Comparison of ENCODE assay signal across 8 mouse cellular contexts in the genomic region with DNA sequence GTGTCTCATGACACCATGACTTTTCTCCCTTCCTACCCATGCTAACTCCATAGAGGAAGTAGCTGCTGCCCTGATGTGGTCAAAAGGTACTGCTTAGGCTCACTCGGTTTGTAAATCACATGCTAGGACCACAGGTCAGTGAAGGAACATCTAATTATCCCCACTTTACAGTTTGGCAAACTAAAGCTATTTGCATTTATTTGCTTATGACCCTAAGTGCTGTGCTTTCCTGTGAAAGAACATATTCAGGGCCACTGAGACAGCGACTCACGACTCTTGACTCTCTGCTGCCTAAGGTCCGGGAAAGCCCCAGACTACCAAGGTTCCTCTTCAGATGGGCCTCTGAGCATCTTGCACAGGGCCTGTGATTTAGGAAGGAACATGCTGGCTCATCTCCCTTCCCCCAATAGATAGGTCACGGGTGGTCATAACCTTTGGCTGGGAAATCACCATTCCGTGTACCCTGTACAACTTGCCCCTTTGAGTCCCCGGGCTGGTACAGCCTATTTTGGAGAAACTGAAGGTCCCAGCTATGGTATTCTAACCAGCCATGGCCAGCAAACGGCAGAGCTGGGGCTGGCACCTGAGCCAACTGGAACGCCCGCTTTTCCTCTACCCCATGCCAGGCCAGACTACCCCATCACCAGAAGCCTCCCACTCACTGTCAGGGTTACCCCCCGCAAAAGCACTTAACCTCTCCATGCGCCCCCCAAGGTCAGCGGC. TPM values are rescaled to one million over a fixed set of nuclear protein-coding genes. Genes with fewer than 3 reads are reported as not detected.
A peak's percentile ranks its signal among the peaks of the same experiment; 100 is the strongest.
DNase-seq lines count a peak whose midpoint lies in the region; ATAC-seq and TF ChIP-seq lines count a peak whose summit lies in the region.

No protein-coding gene starts in this region.

- no peak for TF ChIP-seq EP300 in ES-Bruce4 (IDR thresholded peaks at IDR 0.05; ENCODE audit: insufficient read depth, low read depth, low read length)

- no peak for TF ChIP-seq POLR2A in ES-Bruce4 (IDR thresholded peaks at IDR 0.05; ENCODE audit: insufficient read depth, low read length)

- TF ChIP-seq CTCF in ES-Bruce4 (IDR thresholded peaks at IDR 0.05; ENCODE audit: low read depth, low read length) = no peak
- TF ChIP-seq CTCF in forebrain, postnatal 0 days (IDR thresholded peaks at IDR 0.05; ENCODE audit: low read depth) = no peak

- 13% methylated on average over 13 of the region's 13 CpGs for WGBS in forebrain, postnatal 0 days
- WGBS in midbrain, embryonic 16.5 days = 11% methylated on average over 13 of the region's 13 CpGs

- no peaks in the 10 kb centered on the region for H3K27me3 ChIP-seq in ES-Bruce4 (ENCODE audit: control insufficient read depth, insufficient read depth, low read length, poor library complexity, severe bottlenecking)
- H3K27me3 ChIP-seq in forebrain, postnatal 0 days (ENCODE audit: insufficient read depth, low read length) = 0 out of 2 replicates have a peak, but pooled peaks cover 7% of the 10 kb centered on the region
- H3K27me3 ChIP-seq in midbrain, embryonic 16.5 days (ENCODE audit: control insufficient read depth, insufficient read depth, low read depth, low read length) = peaks cover 7% of the 10 kb centered on the region

- no peaks in the 10 kb centered on the region for H3K9me3 ChIP-seq in ES-Bruce4 (replicated peaks; ENCODE audit: control insufficient read depth, insufficient read depth, low read length, poor library complexity, severe bottlenecking)
- H3K9me3 ChIP-seq in forebrain, postnatal 0 days (ENCODE audit: low read length) = no peaks in the 10 kb centered on the region
- no peaks in the 10 kb centered on the region for H3K9me3 ChIP-seq in midbrain, embryonic 16.5 days (replicated peaks; ENCODE audit: control insufficient read depth, low read length, poor library complexity, severe bottlenecking)

- H3K27ac ChIP-seq in ES-Bruce4 (ENCODE audit: insufficient read depth, low read length) = peak overlapping the region; percentile 87
- peak overlapping the region; percentile 67; the same call in 1 of the 2 replicates for H3K27ac ChIP-seq in forebrain, postnatal 0 days (ENCODE audit: low read depth, low read length)
- peak overlapping the region; percentile 66; the same call in 1 of the 2 replicates for H3K27ac ChIP-seq in midbrain, embryonic 16.5 days (ENCODE audit: low read length)

- no peak for ATAC-seq in forebrain, postnatal 0 days
- ATAC-seq in midbrain, embryonic 16.5 days = no peak

- H3K9ac ChIP-seq in ES-Bruce4 (ENCODE audit: low read depth, poor library complexity, severe bottlenecking) = peak overlapping the region; percentile 97
- peak overlapping the region; percentile 78 for H3K9ac ChIP-seq in forebrain, postnatal 0 days
- peak overlapping the region; percentile 83 for H3K9ac ChIP-seq in midbrain, embryonic 16.5 days (ENCODE audit: low read depth, low read length)

- H3K4me3 ChIP-seq in ES-Bruce4 (ENCODE audit: low read depth, low read length) = peak overlapping the region; percentile 73
- peak overlapping the region; percentile 55 for H3K4me3 ChIP-seq in forebrain, postnatal 0 days (ENCODE audit: low read depth, low read length)
- peak overlapping the region; percentile 72 for H3K4me3 ChIP-seq in midbrain, embryonic 16.5 days (ENCODE audit: low read depth, low read length)

- peaks cover 6% of the 10 kb centered on the region for H3K4me1 ChIP-seq in ES-Bruce4 (ENCODE audit: control insufficient read depth, insufficient read depth, low read length)
- peaks cover 11% of the 10 kb centered on the region; the same call in 1 of the 2 replicates for H3K4me1 ChIP-seq in forebrain, postnatal 0 days (ENCODE audit: insufficient read depth)
- peaks cover 24% of the 10 kb centered on the region for H3K4me1 ChIP-seq in midbrain, embryonic 16.5 days (ENCODE audit: control insufficient read depth, insufficient read depth, low read length)

- DNase-seq in adrenal gland, postnatal 10 days = peak; percentile 37
- no peak for DNase-seq in adrenal gland, adult 8-10 months
- no peak for DNase-seq in forebrain, postnatal 0 days
- DNase-seq in kidney, postnatal 25 days = peak; percentile 12 to 28
- no peak for DNase-seq in left cerebral cortex, adult 18-20 months (ENCODE audit: low spot score in 2 of 2)
- DNase-seq in cerebellum, postnatal 14 days = no peak

- H3K4me2 ChIP-seq in forebrain, postnatal 0 days (ENCODE audit: low read depth) = peak overlapping the region; percentile 83
- H3K4me2 ChIP-seq in midbrain, embryonic 16.5 days (ENCODE audit: low read length) = peak overlapping the region; percentile 82

- H3K36me3 ChIP-seq in ES-Bruce4 (ENCODE audit: control insufficient read depth, insufficient read depth, low read length, poor library complexity, severe bottlenecking) = no peaks in the 10 kb centered on the region
- H3K36me3 ChIP-seq in forebrain, postnatal 0 days (ENCODE audit: insufficient read depth) = no peaks in the 10 kb centered on the region
- no peaks in the 10 kb centered on the region for H3K36me3 ChIP-seq in midbrain, embryonic 16.5 days (ENCODE audit: control insufficient read depth, insufficient read depth, low read length)

RNA-seq across cellular contexts. Expression of gene Mllt6, which starts 3.8 kb away (rescaled TPM):
- 10 to 100 TPM; 36.1 to 48.2 TPM for total RNA-seq in adrenal gland, postnatal 10 days (2021)
- 10 to 100 TPM; 53.1 to 99.4 (median 71.8) TPM for total RNA-seq in adrenal gland, adult 8-10 months (2022)
- polyA plus RNA-seq in ES-Bruce4 (2011; ENCODE audit: insufficient read depth, insufficient read length, low read depth, missing spikeins) = 23.7 and 25.2 TPM in 2 replicates
- 42.2 and 48.1 TPM in 2 replicates for total RNA-seq in forebrain, postnatal 0 days (2014; rRNA removed)
- 1.7 TPM in 2 replicates for polyA plus RNA-seq in forebrain, postnatal 0 days (2015; fragmentation: Nextera tagmentation; extraction: Ambion mirVana)
- 3.3 and 3.5 TPM in 2 replicates for polyA plus RNA-seq in midbrain, embryonic 16.5 days (2015; fragmentation: Nextera tagmentation; extraction: Ambion mirVana)
- 100 to 1,000 TPM; 135 to 149 TPM for total RNA-seq in left cerebral cortex, adult 18-20 months (2021)

RNA-seq across cellular contexts. Expression of gene Cisd3, which starts 26.2 kb away (rescaled TPM):
- 100 to 1,000 TPM; 260 to 277 TPM for total RNA-seq in adrenal gland, postnatal 10 days (2021)
- total RNA-seq in adrenal gland, adult 8-10 months (2022) = 100 to 1,000 TPM; 153 to 194 (median 169) TPM
- polyA plus RNA-seq in ES-Bruce4 (2011; ENCODE audit: insufficient read depth, insufficient read length, low read depth, missing spikeins) = 62.3 and 77.2 TPM in 2 replicates
- 14.4 and 15.5 TPM in 2 replicates for total RNA-seq in forebrain, postnatal 0 days (2014; rRNA removed)
- 27.2 and 27.8 TPM in 2 replicates for polyA plus RNA-seq in forebrain, postnatal 0 days (2015; fragmentation: Nextera tagmentation; extraction: Ambion mirVana)
- polyA plus RNA-seq in midbrain, embryonic 16.5 days (2015; fragmentation: Nextera tagmentation; extraction: Ambion mirVana) = 24.4 and 29.8 TPM in 2 replicates
- 10 to 100 TPM; 54.7 to 57.2 TPM for total RNA-seq in left cerebral cortex, adult 18-20 months (2021)

RNA-seq across cellular contexts. Expression of gene Epop, which starts 29.9 kb away (rescaled TPM):
- 1 to 10 TPM; 3.5 to 5.1 TPM for total RNA-seq in adrenal gland, postnatal 10 days (2021)
- total RNA-seq in adrenal gland, adult 8-10 months (2022) = 1 to 10 TPM; 2.1 to 5.4 (median 4.0) TPM
- 39.3 and 44.1 TPM in 2 replicates for polyA plus RNA-seq in ES-Bruce4 (2011; ENCODE audit: insufficient read depth, insufficient read length, low read depth, missing spikeins)
- total RNA-seq in forebrain, postnatal 0 days (2014; rRNA removed) = 5.0 and 6.8 TPM in 2 replicates
- 3.6 and 4.1 TPM in 2 replicates for polyA plus RNA-seq in forebrain, postnatal 0 days (2015; fragmentation: Nextera tagmentation; extraction: Ambion mirVana)
- 1.2 and 1.3 TPM in 2 replicates for polyA plus RNA-seq in midbrain, embryonic 16.5 days (2015; fragmentation: Nextera tagmentation; extraction: Ambion mirVana)
- 100 to 1,000 TPM; 103 to 109 TPM for total RNA-seq in left cerebral cortex, adult 18-20 months (2021)

RNA-seq across cellular contexts. Expression of gene Pcgf2, which starts 40.9 kb away (rescaled TPM):
- total RNA-seq in adrenal gland, postnatal 10 days (2021) = 10 to 100 TPM; 29.7 to 41.0 TPM
- 10 to 100 TPM; 22.2 to 48.5 (median 32.1) TPM for total RNA-seq in adrenal gland, adult 8-10 months (2022)
- polyA plus RNA-seq in ES-Bruce4 (2011; ENCODE audit: insufficient read depth, insufficient read length, low read depth, missing spikeins) = 74.6 and 84.0 TPM in 2 replicates
- 13.0 and 21.9 TPM in 2 replicates for total RNA-seq in forebrain, postnatal 0 days (2014; rRNA removed)
- polyA plus RNA-seq in forebrain, postnatal 0 days (2015; fragmentation: Nextera tagmentation; extraction: Ambion mirVana) = 10.0 and 12.6 TPM in 2 replicates
- 18.2 and 19.1 TPM in 2 replicates for polyA plus RNA-seq in midbrain, embryonic 16.5 days (2015; fragmentation: Nextera tagmentation; extraction: Ambion mirVana)
- 10 to 100 TPM; 32.4 to 35.2 TPM for total RNA-seq in left cerebral cortex, adult 18-20 months (2021)

RNA-seq across cellular contexts. Expression of gene Psmb3, which starts 43.8 kb away (rescaled TPM):
- total RNA-seq in adrenal gland, postnatal 10 days (2021) = 100 to 1,000 TPM; 231 to 234 TPM
- 100 to 1,000 TPM; 197 to 238 (median 210) TPM for total RNA-seq in adrenal gland, adult 8-10 months (2022)
- polyA plus RNA-seq in ES-Bruce4 (2011; ENCODE audit: insufficient read depth, insufficient read length, low read depth, missing spikeins) = 296 and 332 TPM in 2 replicates
- 322 and 350 TPM in 2 replicates for total RNA-seq in forebrain, postnatal 0 days (2014; rRNA removed)
- 499 and 621 TPM in 2 replicates for polyA plus RNA-seq in forebrain, postnatal 0 days (2015; fragmentation: Nextera tagmentation; extraction: Ambion mirVana)
- polyA plus RNA-seq in midbrain, embryonic 16.5 days (2015; fragmentation: Nextera tagmentation; extraction: Ambion mirVana) = 387 and 401 TPM in 2 replicates
- 100 to 1,000 TPM; 122 to 128 TPM for total RNA-seq in left cerebral cortex, adult 18-20 months (2021)

Comparison
In these comparisons a context has a peak if more than half of its experiments do, and no peak if none do; other contexts are left out.
1. DNase-seq: peak in adrenal gland, postnatal 10 days (single experiment) and kidney, postnatal 25 days (2 of 2); none in adrenal gland, adult 8-10 months (single experiment), forebrain, postnatal 0 days (single experiment), left cerebral cortex, adult 18-20 months (0 of 2) and cerebellum, postnatal 14 days (0 of 2).
2. RNA of gene Epop, which starts 29.9 kb away (total RNA-seq): 103 to 109 TPM in left cerebral cortex, adult 18-20 months; 5.0 to 6.8 TPM in forebrain, postnatal 0 days, 2.1 to 5.4 TPM in adrenal gland, adult 8-10 months and 3.5 to 5.1 TPM in adrenal gland, postnatal 10 days; every median in the first group is over 10 times any median in the second.
3. Peak in every context shown above with its lines, with median percentiles within 50 percentile points of each other: H3K27ac ChIP-seq, H3K4me3 ChIP-seq and H3K9ac ChIP-seq.